Mouse (Mus musculus) urinary bladder, postnatal 0 days (tissue): ENCODE results near the gene Snx29. TPM values are rescaled to one million over a fixed set of nuclear protein-coding genes. Genes with fewer than 3 reads are reported as not detected.

Experiments used
- polyA plus RNA-seq: library from polyadenylated mRNA; unstranded; fragments of >200 nt; fragmentation: Nextera tagmentation; extraction: Ambion mirVana; gene quantifications from 2 replicates; pipeline ENCODE4 v1.2.1, GENCODE M21; 2015

Snx29 gene
- polyA plus RNA-seq, result 6.8 and 8.4 TPM in 2 replicates

GRCm38 (mm10) chr16:11322409-11323323 lies at the start of gene Snx29:
Snx29 (plus strand) TSS chr16:11322908.

DNA sequence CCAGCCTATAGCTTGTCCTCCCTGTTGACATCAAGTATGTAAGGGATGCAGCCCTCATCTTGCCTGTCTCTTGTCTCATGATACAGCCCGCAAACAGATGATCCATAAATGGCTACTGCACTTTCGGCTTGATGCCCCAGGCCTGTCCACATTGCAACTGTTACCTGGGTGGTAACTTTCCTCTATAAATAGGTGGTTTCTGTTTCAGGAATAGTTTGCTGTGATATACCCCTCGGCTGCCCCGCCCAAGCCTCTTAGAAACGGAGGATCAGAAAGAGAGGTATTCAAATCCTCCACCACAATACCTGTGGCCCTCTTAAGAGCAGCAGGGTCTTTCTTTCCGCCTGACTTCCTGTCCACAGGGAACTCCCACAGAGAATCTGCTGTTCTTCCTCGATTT lies 9.2 kb upstream of the Snx29 start, which contains the start of gene Tnfrsf17:
Gene Tnfrsf17 (plus strand): TSS at position 301 of the 400 bp plus-strand sequence.

Other genes starting within 250 kb of the Snx29 start
- 19.6 and 22.2 TPM in 2 replicates for gene Txndc11, start 188.3 kb upstream of the Snx29 start, polyA plus RNA-seq
- gene Zc3h7a, start 146.5 kb upstream of the Snx29 start, polyA plus RNA-seq, result 48.3 and 58.0 TPM in 2 replicates
- gene Rsl1d1, start 119.6 kb upstream of the Snx29 start, polyA plus RNA-seq, result 91.1 and 106 TPM in 2 replicates
- 47.6 and 59.4 TPM in 2 replicates for gene Gspt1, start 68.6 kb upstream of the Snx29 start, polyA plus RNA-seq
- not detected in 2 replicates for gene Tnfrsf17, start 9.1 kb upstream of the Snx29 start, polyA plus RNA-seq